Mouse (Mus musculus) heart, postnatal 14 days (tissue): ENCODE data around the gene Hist1h2ag. TPM values are rescaled to one million over a fixed set of nuclear protein-coding genes. Genes with fewer than 3 reads are reported as not detected.
A peak's percentile ranks its signal among the peaks of the same experiment; 100 is the strongest.
"Not testable (repeated sequence)": the region's sequence is repeated elsewhere in the genome, so short reads cannot be mapped to it uniquely, and the experiment has no call there.

Source experiments
- DNase-seq, 2 experiments: peaks; one replicate each; pipeline ENCODE4 v3.0.0; 2021 to 2022
- intact Hi-C: fragments of 180-260 bp; cut with DNase I; formaldehyde crosslinking; loops from one replicate; pipeline ENCODE4 v1.15.1; 2025
- long read RNA-seq, 2 experiments: library from polyadenylated mRNA; stranded (forward); transcript quantifications; one replicate each; pipeline ENCODE4 v2.0.0; 2021
- total RNA-seq, 2 experiments: library from RNA; stranded (reverse); gene quantifications; 2 replicates each; pipeline ENCODE4 v1.2.3; 2021

Gene Hist1h2ag
- 100 to 1,000 TPM in 1 of 2 experiments, 10 to 100 TPM in 1; 44.4 to 112 TPM for total RNA-seq
- long read RNA-seq, experiment 1: 0 reads
- long read RNA-seq, experiment 2: 0 reads

DNA sequence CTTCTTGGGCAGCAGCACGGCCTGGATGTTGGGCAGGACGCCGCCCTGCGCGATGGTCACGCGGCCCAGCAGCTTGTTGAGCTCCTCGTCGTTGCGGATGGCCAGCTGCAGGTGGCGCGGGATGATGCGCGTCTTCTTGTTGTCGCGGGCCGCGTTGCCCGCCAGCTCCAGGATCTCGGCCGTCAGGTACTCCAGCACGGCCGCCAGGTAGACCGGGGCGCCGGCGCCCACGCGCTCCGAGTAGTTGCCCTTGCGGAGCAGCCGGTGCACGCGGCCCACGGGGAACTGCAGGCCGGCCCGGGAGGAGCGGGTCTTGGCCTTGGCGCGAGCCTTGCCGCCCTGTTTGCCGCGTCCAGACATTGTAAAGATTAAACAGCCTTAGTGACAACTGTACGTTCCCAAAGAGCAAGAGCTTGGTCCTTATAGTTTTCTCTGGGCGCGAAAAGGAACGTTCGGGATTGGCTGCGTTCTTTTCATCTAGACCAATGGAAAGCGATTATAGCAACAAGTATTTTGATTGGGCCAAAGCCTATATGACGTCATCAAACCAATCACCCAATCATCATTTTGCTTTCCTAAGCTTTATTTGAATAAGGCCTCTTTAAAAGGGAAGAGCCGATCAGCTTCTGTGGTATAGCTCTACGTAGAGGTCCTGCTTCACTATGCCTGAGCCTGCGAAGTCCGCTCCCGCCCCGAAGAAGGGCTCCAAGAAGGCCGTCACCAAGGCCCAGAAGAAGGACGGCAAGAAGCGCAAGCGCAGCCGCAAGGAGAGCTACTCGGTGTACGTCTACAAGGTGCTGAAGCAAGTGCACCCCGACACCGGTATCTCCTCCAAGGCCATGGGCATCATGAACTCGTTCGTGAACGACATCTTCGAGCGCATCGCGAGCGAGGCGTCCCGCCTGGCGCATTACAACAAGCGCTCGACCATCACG, at the start of gene Hist1h2ag, which contains the start of gene Hist1h2bj:
Hist1h2ag (minus strand) TSS at position 377 of the 935 bp plus-strand sequence.
Hist1h2bj (plus strand) TSS at position 647 of the 935 bp plus-strand sequence.
- DNase-seq: peak; percentile 78 to 84
- intact Hi-C loops: loop anchor here (5.0 to 10.0 kb wide), 4 partner anchors 1552 to 1719 kb away; partner anchors contain the start of genes Hist1h1a, Hist1h2ac, Hist1h2bb and Hist1h2bc

DNA sequence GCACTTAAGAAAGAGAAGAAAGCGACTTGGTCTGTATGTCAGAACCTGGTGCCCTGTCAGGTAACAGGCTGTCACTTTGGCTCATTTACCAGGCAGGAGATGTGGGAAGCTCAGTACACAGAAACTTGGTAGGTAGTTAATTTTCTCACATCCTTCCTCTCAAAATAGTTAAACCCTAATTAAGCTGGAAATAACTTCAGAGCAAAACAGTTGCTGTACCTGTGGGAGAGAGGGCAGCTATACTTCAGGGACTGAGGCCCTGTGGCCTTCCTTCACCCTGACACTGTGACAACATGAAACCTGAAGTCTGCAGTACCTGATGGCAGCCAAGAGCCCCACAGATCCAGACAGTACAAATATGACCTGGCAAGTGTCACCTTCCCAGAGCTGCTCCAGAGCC, 41.4 kb upstream of the Hist1h2ag start, which contains the start of gene Vmn1r188:
Vmn1r188 (plus strand) TSS at position 301 of the 400 bp plus-strand sequence.
- DNase-seq, intact Hi-C loops: not testable (repeated sequence)

DNA sequence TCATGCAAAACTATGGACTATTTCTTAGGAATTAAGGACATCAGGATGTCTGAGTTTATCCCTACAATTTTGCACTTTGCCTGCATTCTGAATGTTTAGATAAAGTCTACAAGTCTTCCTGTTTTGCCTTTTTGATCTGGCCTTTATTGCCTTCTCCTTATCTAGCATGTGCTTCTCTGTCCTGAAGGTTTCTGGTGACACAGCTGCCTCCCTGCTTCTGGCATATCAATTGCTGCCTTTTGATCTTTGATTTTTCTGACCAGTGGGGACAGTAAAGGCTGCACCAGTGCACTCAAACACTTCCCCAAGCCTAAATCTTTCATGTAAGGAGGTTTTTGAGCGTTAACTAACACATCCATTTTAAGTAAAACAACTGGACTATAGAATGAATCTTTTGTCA, 20.7 kb upstream of the Hist1h2ag start:
- no peak for DNase-seq
- intact Hi-C loops: no loop called here

DNA sequence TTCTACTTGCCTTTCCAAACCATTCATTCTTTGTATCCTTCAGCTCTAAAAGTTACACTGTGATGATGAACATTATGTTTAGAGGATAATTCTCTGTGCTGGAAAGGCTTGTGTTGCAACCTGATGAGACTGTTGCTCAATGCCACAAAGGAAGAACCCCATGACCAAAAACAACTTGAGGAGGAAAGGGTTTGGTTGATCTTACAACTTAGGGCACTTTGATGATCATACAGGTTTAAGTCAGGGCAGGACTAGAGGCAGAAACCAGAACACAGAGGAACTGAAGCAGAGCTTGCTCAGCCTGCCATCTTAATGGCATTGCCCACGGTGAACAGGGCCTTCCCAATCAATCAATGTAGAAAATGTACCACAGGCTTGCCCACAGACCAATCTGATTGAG, 18.7 kb upstream of the Hist1h2ag start:
- intact Hi-C loops: no loop called here
- no peak for DNase-seq

DNA sequence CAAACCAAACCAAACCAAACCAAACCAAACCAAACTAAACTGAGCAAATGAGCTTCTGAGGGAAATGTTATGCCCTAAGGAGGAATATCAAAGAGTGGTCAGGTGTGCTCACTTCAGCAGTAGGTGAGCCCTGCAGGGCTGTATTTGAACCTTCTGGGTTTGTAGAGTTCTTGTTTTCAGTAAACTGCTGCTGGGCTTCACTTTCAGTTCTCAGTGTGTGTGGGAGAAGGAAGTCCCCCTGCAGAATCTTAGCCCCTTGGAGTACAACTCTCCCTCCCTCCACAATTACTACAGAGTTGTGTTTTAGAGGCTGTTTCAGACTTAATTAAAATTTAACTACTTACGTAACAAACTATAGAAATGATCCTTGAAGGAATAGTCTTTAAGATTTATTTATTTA, 11.0 kb upstream of the Hist1h2ag start:
- no peak for DNase-seq
- intact Hi-C loops: no loop called here

DNA sequence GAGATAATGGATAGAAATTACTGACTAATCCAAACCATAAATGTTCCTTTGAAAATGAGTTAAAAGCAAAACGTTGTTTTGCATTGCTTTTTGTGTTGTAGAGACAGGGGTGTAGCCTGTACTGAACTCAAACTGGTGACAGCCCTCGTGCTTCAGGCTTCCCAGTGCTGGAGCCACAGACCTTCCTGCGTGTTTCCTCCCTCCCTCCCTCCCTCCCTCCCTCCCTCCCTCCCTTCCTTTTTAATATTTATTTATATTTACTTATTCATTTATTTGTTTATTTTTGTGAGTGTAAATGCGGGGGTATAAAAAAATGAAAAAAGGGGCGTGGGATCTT, 8.7 kb upstream of the Hist1h2ag start:
- no peak for DNase-seq
- intact Hi-C loops: no loop called here

DNA sequence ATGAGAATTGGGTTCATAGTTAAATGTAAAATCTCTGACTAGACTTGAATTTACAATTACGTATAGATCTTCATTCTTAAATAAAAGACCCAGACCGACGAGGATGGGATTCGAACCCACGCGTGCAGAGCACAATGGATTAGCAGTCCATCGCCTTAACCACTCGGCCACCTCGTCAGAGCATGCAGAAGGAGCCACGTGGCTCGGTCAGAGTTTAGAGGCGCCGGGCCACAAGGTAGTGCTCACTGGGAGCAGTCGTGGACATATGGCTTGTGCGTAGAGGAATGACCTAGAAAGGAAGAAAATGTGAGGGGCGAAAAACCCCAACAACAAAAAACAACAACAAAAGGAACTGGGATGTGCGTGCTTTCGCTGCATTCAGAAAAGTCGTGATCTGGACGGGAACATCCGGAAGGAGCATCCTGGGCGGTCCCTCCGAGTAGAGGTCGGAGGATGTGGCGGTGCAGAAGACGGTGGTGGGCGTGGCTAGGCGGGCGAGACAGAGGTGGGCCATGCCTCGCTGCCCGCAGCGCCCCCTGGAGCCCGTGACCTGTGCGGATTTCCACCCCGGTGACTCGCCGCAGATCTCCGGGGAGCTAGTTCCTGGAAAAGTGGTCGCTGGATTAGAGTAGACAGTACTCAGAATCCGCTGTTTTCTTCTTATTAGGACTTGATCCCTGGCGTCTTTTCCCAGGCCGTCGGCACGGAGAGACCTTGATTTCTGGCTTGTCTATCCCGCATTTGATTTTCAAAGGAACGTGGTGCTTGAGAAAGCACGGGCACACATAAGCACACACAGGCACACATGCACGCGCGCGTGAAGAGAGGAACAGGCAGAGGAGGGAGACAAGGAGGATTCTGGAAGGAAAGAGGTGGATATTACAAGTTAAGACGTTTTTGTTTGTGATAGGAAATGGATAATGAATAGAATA, 8.1 kb upstream of the Hist1h2ag start:
- peak; percentile 90 for DNase-seq
- intact Hi-C loops: no loop called here

DNA sequence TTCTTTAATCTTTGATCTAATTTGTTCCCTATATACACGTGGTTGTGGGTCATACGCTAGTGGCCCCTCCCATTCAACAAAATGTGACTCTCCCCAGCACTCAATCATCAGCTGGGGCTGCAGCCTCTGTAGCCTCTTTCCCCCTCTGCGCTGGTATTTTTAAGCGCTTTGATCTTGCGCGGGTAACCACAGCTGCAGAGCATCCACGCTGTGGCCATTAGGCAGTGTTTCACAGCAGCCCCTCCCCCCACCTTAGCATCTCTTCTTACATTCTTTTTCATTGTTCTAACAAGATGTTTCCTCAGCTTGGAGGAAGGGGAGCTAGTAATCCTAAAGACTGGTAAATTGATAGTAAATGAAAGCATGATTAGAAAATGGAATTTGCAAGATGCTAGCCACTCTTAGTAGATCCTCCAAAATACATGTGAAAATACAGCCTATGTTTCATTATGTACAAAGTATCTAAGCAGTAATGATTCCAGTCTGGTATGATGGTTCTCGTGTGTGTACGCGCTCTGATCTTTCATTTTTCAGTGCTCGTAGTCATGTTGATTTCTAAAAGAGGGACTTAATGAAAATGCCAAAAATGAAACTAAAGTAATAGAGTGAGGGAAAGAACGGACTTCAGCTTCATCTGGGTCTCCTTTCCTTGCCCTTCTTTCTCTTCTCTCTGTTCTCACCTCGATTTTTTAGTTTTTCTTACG, 7.1 kb upstream of the Hist1h2ag start:
- intact Hi-C loops: loop anchor here (10.0 kb wide), 1 partner anchor 1545 kb away; no protein-coding TSS in a partner anchor
- peak in 1 of 2 experiments; percentile 13 for DNase-seq

DNA sequence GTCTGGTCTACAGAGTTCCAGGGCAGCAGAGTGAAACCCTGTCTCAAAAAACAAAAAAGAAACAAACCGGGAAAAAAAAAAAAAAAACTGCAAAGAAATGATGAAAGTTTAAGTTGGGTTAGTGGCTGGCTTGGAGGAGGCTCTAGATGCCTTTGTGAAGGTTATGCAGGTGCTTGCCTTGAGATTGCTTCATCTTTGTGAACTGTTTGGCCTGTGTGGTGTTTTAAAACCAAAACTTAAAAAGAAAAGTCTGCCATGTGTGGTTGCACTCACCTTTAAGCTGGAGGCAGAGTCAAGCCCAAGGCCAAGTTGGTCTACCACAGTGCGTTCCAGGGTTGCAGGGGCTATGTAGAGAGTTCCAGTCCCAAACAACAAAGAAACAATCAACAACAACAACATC, 6.3 kb upstream of the Hist1h2ag start:
- no peak for DNase-seq
- intact Hi-C loops: loop anchor here (10.0 kb wide), 1 partner anchor 1546 kb away; no protein-coding TSS in a partner anchor

DNA sequence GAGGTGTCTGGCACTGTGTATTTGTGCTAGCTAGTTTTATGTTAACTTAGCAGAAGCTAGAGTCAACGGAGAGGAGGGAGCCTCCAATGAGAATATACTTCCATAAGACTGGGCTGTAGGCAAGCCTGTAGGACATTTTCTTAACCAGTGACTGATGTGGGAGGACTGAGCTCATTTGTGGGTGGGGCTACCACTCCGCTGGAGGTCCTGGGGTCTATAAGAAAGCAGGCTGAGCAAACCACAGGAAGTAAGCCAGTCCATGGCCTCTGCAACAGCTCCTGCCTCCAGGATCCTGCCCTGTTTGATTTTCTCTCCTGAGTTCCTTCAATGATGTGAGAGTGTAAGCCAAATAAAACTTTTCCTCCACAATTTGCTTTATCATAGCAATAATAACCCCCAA, 2.6 kb upstream of the Hist1h2ag start:
- intact Hi-C loops: loop anchor here (10.0 kb wide), 1 partner anchor 1549 kb away; no protein-coding TSS in a partner anchor
- DNase-seq: no peak

DNA sequence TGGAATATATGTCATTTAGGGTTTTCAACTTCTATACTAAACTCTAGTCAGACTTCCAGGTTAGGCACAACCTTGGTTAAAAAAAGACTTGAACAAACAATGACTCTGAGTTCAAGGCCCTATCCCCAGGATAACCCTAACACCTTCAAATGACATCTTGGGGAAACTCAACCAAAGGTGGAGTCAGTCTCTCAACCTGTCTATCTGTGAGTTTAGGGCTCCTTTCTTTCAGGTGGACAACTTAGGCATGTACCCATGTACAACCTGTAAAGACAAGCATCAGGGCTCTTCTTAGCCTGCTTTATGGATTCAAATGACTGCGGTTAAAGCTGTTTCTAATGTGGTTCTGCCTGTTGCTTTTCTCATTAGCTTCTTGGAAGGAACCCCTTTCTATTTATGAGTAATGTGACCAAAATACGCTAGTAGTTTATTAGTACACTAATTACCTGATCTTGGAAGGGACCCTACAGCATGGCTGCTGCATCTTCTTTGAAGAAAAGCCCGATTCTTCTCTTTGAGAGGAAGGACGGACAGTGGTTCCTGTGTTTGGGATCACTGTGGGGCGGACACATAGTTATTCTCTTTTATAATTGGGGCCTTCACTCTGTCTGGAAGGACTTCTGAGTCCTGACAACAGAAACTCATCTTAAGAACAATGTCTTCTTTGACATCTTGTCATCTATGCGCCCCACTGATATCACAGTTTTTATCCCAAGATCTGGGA, 1.9 kb upstream of the Hist1h2ag start:
- intact Hi-C loops: loop anchor here (5.0 to 10.0 kb wide), 4 partner anchors 1550 to 1718 kb away; partner anchors contain the start of genes Hist1h1a, Hist1h2ac, Hist1h2bb and Hist1h2bc
- no peak for DNase-seq

DNA sequence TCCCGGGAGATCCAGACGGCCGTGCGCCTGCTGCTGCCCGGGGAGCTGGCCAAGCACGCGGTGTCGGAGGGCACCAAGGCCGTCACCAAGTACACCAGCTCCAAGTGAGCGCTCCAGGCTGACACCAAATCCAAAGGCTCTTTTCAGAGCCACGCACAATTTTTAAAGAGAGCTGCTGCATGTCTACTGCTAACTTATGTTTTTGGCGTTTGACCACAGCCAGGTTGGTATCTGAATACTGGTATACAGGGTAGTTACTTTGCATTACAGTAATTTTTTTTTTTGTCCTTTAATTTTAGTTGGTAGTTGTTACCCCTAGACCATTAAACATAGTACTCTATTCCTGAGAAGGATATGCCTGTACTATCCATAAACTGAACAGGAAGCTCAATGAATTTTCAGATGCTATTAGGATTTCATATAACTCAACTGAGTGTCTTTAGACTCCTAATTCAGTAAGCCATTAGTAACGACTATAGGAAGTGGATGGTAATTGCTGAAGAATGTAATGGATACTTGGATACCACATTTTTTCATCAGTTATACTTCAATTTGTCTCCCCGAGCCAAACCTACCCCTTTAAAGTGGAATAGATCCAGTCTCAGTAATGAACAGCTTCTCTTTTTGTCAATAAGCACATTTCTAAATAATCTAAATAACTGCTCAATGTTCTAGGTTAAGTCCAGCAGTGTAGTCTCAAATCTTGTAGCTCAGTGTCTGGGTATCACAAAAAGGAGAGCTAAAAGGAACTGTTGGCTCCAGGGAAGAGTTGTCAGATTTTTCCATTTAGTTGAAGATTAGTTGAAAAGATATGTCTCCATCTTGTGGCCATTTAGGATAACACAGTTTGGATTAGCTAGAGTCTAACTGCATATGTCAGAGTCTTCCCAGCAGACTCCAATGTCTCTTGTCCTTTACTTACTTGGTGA, 1.0 kb upstream of the Hist1h2ag start:
- DNase-seq: no peak

DNA sequence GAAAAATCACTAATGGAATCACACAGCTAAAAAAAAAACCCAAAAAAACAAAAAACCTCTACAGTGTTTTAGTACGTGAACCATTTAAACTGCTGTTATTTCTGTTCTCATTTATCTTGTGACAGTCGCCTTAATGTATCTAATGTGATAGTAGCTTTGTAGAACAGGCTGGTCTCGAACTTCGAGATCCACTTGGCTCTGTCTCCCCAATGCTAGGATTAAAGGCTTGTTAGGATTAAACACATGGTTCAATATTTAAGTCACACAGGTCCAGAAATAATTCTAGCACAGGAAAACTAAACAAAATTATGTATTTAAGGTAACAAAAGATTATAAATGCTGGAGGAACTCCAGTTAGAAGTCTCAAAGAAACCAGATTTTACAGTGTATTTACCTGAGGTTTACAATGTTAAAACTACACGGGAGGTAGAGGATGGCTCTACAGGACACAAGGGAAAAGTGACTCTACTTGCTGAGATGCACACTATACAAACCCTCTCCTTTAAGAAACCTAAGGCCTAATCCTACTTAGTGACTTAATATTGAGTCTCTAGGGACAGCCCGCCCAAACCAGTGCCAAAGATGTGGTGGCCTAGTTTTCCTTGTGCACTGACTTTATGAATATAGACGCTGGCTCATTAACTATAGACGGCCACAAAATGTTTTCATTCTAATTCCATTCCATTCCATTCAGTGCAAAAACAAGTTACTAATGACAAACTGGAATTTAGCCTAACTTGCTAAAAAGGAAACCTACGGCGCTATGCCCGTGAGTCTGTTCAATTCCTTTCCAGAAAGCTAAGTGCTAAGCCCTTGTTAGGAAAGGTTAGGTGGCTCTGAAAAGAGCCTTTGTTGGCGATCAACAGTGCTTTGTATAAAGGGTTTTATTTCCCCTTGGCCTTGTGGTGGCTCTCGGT, 835 bp downstream of the Hist1h2ag start:
- intact Hi-C loops: loop anchor here (5.0 to 10.0 kb wide), 4 partner anchors 1553 to 1720 kb away; partner anchors contain the start of genes Hist1h1a, Hist1h2ac, Hist1h2bb and Hist1h2bc

More for the DNA sequence above, 1.0 kb upstream of the Hist1h2ag start:
- intact Hi-C loops: loop anchor here (5.0 to 10.0 kb wide), 4 partner anchors 1551 to 1719 kb away; partner anchors contain the start of genes Hist1h1a, Hist1h2ac, Hist1h2bb and Hist1h2bc

DNA sequence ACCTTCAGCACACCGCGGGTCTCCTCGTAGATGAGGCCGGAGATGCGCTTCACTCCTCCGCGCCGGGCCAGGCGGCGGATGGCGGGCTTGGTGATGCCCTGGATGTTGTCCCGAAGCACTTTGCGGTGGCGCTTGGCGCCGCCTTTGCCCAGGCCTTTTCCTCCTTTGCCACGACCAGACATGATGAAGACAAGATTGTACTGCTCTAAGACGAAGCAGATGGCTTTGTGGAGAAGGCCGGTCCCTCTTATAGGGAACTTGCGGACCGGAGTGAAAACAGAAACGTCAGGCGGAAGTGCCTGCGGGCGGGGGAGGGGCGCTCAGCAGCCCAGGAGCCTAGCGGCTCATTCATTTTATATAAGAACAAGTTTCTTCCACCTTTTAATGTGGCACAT, 1.6 kb downstream of the Hist1h2ag start, which contains the start of gene Hist1h4i:
Hist1h4i (minus strand) TSS at position 221 of the 395 bp plus-strand sequence.
- intact Hi-C loops: loop anchor here (5.0 to 10.0 kb wide), 4 partner anchors 1554 to 1721 kb away; partner anchors contain the start of genes Hist1h1a, Hist1h2ac, Hist1h2bb and Hist1h2bc
- peak; percentile 93 to 97 for DNase-seq

More for the DNA sequence above, 835 bp downstream of the Hist1h2ag start:
- no peak for DNase-seq

DNA sequence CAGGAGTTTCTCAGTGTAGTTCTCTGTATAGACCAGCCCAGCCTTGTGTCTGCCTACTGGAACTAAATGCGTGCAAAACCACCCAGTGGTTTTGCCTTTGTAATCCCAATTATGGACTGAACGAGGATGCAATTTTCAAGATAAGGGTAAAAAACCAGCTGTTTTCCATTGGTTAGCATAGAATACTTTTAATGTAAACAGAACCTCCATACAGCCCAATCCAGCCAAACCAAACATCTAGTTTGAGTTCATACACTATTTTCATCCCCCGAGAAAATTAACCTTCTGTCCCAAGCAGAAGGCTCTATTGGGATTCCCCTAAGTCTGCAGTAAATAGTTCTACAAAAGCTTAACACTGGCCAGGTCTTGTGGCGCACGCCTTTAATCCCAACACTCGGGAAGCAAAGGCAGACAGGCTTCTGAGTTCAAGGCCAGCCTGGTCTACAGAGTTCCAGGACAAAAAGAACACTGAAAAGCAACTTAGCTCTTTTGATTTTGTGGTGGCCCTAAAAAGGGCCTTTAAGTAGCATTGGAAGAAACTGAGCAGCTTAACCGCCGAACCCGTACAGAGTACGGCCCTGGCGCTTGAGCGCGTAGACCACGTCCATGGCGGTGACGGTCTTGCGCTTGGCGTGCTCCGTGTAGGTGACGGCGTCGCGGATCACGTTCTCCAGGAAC, 2.1 kb downstream of the Hist1h2ag start:
- intact Hi-C loops: loop anchor here (5.0 to 10.0 kb wide), 4 partner anchors 1554 to 1722 kb away; partner anchors contain the start of genes Hist1h1a, Hist1h2ac, Hist1h2bb and Hist1h2bc
- no peak for DNase-seq
